Mouse (Mus musculus): ENCODE results near the gene Appbp2.

GRCm38 (mm10) chr11:85275151-85275550 is 40.2 kb upstream of the Appbp2 start:
- no peak for TF ChIP-seq EP300 (IDR thresholded peaks at IDR 0.05; ENCODE audit: low read depth)
- TF ChIP-seq CTCF (IDR thresholded peaks at IDR 0.05; ENCODE audit: low read depth): no peak

All from heart, postnatal 0 days (tissue).